Mouse (Mus musculus): ENCODE data around the gene Eno3.

- TF ChIP-seq CTCF (IDR thresholded peaks at IDR 0.05; ENCODE audit: low read depth) (no peak), EP300 (optimal IDR thresholded peaks at IDR 0.05) (no peak)
These were observed 21.4 kb upstream of the Eno3 start for GRCm38 (mm10) chr11:70635601-70636000.
